Mouse (Mus musculus): ENCODE measurements around the gene Cd177.
"Not testable (repeated sequence)": the region's sequence is repeated elsewhere in the genome, so short reads cannot be mapped to it uniquely, and the experiment has no call there.

Cd177 gene

DNA sequence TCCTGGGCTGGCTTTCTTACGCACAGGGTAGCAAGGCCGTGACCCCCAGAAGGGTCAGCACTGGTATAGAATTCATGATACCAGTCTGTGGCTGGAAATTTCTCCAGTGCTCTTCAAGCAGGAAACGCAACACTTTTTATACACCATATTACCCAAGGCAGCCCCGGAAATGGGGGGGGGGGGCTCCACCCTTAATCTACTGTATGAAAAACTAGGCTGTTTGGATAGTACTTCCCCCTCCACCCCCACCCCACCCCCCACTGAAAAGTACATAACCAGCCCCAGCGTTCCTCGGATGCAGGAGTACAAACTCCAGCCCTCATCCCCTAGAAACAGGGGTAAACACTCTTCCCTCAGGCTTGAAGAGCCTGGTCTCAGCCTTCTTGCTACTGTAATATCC is at the start of gene Cd177:
Gene Cd177, minus strand, starts transcription at position 101 of the 400 bp plus-strand sequence.
- DNase-seq (ENCODE audit: extremely low spot score, low read depth, low spot score) = no peak

DNA sequence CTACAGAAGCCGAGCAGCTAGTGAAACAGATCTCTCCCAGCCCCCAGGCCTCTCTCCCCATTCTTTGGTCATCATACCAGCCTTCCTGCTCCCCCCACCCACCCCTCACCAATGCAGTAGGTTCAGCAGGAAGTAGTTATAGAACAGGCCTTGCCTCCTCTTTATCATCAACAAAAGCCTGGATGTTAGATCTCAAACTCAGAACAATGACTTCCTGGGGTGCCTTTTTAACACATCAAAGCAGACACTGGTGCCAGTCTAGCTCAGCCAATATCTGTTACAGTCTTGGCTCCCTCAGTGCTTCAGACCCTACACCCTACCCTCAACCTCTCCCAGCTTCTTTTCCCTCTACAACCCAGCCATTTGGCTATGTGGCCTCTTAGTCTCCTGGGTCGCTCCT is 48.9 kb upstream of the Cd177 start:
- DNase-seq (ENCODE audit: extremely low spot score, low read depth, low spot score) = no peak

DNA sequence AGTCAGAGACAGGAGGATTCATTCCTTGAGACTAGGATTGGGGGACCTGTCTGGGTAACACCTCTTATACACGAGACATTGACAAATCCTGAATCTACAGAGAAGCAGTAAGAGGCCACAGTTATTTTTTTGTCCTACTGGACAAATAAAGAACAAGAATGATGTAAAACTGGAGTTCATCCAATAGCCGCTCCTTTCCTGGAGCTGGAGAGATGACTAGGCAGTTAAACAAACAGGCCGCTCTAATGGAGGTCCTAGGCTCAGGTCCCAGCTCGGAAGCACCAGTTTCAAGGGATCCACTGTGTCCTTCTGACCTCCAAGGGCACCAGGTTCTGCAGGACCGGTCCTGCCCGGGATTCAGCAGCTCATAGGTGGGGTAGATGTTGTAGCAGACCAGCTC is 44.7 kb upstream of the Cd177 start:
- DNase-seq (ENCODE audit: extremely low spot score, low read depth, low spot score) = no peak

DNA sequence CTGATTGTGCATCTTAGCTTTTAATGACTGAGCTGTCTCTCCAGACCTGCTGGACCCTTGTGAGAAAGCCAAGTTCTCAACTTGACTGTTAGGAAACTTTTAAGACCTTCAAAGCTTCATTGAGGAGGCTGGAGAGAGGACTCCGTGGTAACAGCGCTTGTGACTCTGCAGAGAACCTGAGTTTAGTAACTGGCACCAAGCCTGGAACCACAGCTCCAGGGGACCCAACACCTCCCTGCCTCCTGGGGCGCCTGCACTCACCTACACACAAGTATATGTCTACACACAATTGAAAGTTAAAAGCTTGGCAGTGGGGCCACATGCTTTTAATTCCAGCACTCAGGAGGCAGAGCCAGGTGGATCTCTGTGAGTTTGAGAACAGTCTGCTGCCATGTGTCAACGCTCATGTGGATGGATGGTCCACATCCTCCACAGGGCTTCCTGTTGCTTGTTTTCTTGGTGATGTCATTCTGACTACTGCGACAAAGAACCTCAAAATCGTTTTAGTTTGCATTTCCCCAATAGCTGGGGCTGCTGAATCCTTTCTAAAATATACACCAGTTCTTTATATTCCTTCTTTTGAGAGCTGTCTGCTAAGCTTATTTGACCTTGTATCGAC is 42.1 kb upstream of the Cd177 start:
- DNase-seq (ENCODE audit: extremely low spot score, low read depth, low spot score) = no peak

DNA sequence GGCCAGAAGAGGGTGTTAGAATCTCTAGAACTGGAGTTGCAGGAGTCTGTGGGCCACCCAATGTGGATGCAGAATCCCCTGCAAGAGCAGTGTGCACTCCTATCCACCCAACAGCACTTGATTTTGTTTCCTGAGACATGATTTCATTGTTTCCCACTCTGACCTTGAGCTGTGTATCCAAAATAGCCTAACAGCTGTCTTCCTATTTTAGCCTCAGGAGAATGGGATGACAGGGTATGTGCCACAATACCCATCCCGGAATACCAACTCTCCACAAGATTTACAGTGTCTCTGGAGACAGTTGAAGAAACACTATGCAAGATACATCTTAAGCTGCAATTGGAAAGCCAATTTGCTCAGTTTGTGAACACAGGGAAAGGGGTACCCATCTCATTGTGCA is 37.8 kb upstream of the Cd177 start:
- DNase-seq (ENCODE audit: extremely low spot score, low read depth, low spot score) = no peak

DNA sequence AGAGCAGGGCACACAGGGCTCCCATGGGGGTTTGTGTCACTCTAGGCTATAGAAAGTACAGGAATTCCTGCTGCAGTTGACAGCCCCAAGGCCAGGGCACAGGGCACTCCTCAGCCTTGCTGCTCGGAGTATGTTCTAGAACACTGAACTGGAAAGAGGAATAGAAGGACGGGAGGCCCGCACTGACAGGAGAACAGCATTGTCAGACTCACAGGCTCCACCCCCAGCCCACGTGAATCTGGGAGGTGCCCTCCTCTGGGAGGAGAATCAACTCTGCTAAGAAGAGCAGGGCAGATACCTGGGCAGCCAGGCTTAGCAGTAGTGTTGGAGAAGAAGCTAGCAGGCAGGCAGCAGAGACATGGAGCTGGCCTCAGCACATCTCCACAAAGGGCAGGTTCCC is 16.8 kb upstream of the Cd177 start, which contains the start of gene Ceacam10:
Gene Ceacam10, plus strand, starts transcription at position 289 of the 400 bp plus-strand sequence.
- DNase-seq (ENCODE audit: extremely low spot score, low read depth, low spot score) = not testable (repeated sequence)

DNA sequence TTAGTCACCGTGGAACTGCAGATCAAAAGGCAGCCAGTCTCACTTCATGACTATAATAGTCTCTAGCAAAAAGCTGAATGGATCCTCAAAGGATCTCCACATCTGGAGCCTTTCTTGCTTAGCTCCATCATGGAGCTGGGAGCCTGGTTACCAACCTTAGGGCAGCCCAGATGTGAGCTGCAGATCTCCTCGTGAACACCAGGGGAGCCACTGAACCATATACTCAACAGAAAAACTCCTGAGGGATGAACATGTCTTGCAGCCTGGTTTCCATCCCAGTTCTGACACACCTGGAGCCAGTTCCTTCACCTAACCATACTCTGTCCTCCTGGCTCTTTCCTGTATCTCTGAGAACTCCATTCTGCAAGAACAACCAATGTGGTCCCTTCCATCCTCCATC is 16.0 kb upstream of the Cd177 start:
- DNase-seq (ENCODE audit: extremely low spot score, low read depth, low spot score) = no peak

DNA sequence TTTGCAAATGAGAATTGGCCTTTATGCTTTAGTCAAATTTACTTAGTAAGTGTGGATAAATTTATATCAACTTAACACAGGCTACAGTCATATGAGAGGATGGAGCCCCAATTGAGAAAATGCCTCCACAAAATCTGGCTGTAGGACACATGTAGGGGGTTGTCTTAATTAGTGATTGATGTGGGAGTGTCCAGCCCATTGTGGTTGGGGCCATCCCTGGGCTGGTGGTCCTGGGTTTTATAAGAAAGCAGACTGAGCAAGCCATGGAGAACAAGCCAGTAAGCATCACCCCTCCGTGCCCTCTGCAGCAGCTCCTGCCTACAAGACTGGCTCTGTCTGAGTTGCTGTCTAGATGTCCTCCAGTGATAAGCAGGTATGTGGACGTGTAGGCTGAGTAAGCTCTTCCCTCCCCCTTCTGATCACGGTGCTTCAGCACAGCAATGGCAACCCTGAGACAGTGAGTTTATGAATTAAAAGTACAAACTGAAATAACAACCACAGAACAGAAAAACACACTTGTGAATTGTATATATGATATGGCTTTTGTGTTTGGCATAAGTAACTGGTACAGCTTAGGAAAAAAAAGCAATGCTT is 13.9 kb upstream of the Cd177 start:
- DNase-seq (ENCODE audit: extremely low spot score, low read depth, low spot score) = no peak

DNA sequence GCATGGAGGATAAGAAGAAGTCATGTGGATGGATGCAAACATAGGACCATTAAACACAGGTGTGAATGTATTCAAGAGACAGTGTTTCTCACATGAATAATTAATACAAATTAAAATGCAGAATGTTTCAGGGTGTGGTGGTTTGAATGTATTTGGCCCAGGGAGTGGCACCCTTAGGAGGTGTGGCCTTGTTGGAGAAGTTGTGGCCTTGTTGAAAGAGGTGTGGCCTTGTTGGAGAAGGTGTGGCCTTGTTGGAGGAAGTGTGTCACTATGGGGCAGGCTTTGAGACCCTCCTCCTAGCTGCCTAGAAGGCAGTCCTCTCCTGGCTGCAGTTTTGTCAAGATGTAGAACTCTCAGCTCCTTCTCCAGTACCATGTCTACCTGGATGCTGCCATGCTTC is 11.2 kb upstream of the Cd177 start:
- no peak for DNase-seq (ENCODE audit: extremely low spot score, low read depth, low spot score)

DNA sequence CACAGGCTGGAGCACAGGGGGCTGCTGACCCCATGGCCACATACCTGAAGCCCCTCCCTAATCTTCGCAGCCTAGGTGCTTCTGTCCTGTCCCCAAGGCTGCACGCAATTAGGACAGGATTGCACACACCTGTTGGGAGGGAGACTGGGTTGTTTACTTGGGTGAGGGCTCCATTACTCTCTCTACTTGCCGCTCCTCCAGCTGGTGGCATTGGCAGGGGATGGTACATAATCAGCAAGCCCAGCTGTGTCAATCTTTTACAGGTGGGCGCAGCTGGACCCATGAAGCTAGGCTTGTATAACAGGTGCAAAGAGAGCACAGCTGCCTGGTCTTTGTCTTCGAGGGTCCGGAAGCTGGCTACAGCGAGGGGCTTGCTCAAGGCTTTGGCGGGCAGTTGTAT is 2.5 kb upstream of the Cd177 start:
- DNase-seq (ENCODE audit: extremely low spot score, low read depth, low spot score) = no peak

DNA sequence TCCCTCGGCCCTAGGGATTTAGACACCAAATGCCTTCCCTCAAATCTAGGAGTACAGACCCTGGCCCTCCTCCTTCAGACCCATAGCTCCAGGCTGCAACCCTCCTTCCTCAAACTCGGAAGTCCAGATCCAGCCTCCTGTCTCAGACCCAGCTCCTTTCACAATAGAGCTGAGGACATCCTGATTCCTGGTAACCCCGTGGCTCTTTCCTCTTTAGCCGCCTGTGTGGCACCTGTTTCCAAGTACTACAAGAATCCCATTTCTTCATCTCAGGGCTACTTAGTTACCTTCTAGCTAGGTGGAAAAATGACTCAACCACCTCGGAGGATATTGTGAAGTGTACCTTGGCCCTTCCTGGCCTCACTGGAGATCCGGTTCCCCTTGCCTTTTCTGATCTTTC is 1.1 kb upstream of the Cd177 start:
- DNase-seq (ENCODE audit: extremely low spot score, low read depth, low spot score) = no peak

DNA sequence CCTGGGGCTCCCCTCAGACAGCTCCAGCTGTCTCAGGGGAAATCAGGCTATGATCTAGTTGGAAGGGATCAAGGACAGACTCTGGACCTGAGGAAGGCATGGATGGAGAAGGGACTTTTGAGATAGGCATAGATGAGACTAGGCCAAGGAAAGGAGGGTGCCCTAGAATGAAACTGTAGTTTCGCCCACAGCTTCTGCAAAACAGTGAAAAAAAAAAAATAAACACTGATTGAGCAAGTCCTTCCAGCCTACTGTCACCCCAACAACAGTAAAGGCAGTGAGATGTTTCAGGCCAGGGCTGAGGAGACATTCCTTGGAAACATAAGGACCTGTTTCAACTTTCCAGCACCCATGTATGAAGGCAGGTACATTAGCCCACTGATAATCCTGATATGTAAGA is 1.6 kb downstream of the Cd177 start:
- no peak for DNase-seq (ENCODE audit: extremely low spot score, low read depth, low spot score)

DNA sequence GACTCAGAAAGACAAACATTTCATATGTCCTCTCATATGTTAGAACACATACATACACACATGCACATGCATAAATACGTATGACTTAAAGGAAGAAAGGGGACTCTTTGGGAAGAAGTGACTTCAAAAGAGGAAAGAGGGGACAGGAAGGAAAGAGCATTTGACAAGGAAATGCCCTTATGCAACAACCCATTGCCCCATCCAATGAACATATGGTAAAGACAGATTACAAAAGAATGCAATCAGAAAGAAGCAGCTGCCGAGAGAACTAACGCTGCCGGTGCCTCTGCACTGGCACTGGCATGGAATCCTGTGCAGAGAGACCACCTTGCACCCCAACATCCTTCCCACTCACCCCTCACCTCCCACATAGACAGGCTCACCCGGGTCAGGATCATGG is 6.6 kb downstream of the Cd177 start:
- DNase-seq (ENCODE audit: extremely low spot score, low read depth, low spot score) = no peak

DNA sequence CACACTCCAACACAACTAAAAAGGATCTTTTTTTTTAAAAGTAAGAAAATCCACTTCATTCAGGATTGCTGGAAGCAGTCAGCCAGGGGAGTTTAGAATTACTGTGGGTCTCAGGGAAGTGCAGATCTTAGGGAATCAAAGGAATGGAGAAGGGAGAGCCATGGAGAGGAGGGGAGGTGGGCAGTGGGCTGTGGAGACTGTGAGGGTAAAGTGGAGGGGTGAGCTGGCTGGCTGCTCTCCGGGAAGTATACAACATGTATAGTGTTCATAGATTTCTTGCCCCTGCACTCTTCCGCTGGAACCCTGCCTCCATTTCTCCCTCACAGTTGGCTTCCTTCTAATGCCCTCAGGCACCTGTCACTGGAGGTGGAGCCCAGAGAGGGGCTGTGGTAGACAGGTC is 8.5 kb downstream of the Cd177 start:
- DNase-seq (ENCODE audit: extremely low spot score, low read depth, low spot score) = no peak

DNA sequence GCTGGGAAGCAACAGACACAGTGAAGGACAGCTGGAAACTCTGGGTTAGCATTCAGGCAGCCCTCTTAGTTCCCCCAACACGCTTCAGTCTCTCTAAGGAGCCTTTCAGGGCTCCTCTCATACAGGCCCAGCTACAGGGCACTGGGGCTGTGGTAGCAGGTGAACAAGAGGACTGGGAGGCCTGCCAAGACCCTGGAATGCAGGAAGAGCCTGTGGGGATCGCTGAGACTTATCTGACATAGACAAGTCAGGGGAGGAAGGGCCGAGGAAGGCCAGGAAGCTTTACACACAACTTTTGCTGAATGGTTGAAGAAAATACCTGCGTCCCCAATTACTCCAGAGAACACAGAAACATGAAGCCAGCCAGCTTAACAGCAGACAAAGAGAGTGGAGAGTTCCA is 9.4 kb downstream of the Cd177 start:
- DNase-seq (ENCODE audit: extremely low spot score, low read depth, low spot score) = no peak

DNA sequence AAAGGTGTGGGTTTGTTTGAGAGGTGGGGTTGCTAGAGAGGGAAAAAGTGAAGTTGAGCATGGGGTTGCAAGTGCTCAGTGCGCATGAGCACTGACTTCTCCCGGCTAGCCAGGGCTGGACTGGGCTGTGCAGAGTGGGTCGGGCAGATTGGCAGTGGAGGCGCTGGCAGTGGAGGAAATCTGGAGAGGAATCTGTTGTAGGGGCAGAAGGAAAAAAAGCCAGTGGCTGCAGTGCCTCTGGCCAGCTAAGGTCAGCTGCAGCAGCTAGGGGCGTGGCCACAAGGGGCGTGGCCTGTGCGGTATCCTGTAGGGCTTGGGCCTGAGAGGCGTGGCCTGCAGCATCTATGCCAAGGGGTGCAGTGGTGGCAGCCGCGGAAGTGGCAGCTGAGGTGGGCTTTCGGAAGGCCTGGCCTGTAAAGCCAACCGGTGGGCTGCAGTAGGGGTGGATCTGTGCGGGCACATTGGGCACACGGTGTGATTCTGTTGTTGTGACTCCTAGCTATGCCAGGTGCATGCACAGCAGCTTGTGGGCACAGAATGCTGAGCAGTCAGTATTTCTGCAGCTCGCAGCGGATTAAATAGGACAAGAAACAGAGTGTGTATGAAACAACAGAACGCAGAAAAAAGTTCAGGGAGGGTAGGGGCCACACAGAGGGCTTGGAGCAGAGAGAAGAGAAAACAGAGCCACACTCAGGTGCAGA is 24.0 kb downstream of the Cd177 start:
- no peak for DNase-seq (ENCODE audit: extremely low spot score, low read depth, low spot score)

DNA sequence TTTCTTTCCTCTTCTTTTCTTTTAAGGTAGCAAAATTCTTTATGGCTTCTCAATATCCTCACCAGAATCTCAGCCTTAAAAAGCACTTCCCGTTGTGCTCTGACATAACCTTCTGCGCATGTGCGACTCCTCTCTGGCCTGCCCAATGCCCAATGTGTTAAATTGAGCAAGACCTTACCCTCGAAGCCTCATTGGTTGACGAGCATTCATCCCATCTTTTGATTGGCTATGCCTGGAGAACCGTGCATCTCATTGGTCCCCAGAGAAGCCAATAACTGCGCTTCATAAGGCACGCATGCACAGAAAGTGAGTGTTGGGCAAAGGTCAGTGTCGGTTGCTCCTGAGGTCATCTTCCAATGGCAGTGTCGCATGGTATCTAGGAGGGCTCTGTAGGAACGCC is 33.3 kb downstream of the Cd177 start, which contains the start of gene Gm4763:
Gene Gm4763, minus strand, starts transcription at position 101 of the 400 bp plus-strand sequence.
- not testable (repeated sequence) for DNase-seq (ENCODE audit: extremely low spot score, low read depth, low spot score)

DNA sequence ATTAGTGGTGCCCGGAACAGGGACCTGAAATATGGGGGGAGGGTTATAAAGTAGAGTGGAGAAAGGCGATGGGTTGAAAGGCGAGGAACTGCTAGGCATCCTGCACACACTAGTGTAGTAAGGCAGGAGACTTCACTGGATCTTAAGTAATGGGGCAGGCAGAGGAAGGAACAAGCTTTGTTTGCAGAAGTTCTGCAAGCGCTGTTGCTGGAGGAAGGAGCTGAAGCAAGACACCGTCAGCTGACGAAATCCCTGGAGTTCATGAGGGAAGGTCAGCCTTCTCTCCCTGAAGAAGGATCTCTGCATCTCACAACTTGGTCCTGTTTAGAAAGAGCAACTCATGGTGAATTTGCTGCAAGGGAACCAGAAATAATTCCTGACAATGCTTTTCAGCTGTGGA is 45.1 kb downstream of the Cd177 start:
- DNase-seq (ENCODE audit: extremely low spot score, low read depth, low spot score) = no peak

DNA sequence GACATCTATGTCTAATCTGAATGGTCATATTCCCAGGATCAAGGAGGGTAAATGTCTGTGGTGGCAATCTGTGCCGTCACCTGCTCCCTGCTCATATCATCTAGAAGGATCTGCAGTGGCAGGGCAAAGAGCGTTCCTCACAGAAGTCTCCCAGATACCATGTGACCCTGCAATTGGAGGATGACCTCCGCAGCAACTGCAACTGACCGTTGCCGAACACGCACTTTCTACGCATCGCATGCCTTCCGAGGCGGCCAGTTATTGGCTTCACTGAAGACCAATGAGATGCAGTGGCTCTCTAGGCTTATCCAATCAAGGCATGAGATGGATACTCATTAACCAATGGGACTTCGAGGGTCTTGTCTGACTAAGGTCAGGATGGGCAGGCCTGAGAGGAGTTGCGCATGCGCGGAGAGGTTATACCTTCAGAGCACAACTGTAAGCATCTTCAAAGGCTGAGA is 51.2 kb downstream of the Cd177 start, which contains the start of gene BC049730:
Gene BC049730, plus strand, starts transcription at position 411 of the 461 bp plus-strand sequence.
- DNase-seq (ENCODE audit: extremely low spot score, low read depth, low spot score) = no peak

DNA sequence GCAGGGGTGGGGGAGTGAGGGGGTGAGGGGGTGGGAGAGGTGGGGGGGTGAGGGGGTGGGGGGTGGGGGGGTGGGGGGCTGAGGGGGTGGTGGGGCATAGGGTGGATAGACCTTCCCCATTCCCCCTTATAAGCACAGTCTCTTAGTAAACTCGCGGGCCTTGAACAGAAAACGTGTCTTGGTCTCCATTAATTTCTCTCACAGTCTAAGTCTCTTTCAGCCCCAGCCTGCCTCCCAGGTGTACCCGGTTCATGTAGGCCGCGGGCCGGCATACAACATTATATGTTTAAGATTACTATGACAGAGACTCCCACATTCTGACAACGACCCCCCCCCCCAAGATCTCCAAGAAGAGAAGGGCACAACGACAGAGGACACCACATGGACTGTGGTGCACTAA is 57.3 kb downstream of the Cd177 start:
- DNase-seq (ENCODE audit: extremely low spot score, low read depth, low spot score) = not testable (repeated sequence)

DNA sequence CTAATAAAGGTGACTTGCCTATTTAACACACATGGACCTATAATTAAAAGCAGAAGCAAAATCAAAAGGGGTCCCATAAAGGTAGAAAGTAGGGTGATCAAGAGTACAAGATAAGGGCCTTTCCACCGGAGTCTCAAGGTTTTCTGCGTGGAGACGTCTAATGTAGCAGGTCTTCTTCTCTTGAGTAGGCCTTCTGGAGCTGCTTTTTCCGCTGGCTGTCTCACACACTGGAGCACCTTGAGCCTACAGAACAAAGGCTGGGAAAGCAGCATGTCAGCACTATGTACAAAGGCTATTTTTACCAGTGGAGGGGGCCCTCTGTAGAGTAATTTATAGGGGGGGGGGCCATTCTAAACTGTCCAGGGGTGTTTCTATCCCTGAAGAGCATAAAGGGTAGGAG is 62.2 kb downstream of the Cd177 start:
- not testable (repeated sequence) for DNase-seq (ENCODE audit: extremely low spot score, low read depth, low spot score)
